Mouse (Mus musculus) neutrophil, adult 5-6 weeks (primary cell): ENCODE data around the gene Col1a1. TPM values are rescaled to one million over a fixed set of nuclear protein-coding genes. Genes with fewer than 3 reads are reported as not detected.
"Not testable (repeated sequence)": the region's sequence is repeated elsewhere in the genome, so short reads cannot be mapped to it uniquely, and the experiment has no call there.

Experiments used
- ATAC-seq: fragments of 151-379, 151-347 bp; 2 replicates; pipeline ENCODE4 v1.8.0; 2017; ENCODE audit warnings: mild to moderate bottlenecking, moderate TSS enrichment; ENCODE audit not compliant: insufficient number of reproducible peaks, poor library complexity, low FRiP score, severe bottlenecking; ENCODE audit errors: extremely low read depth
- total RNA-seq: library from RNA; stranded (forward); fragments of 200-1000 nt; gene quantifications from 2 replicates; pipeline ENCODE4 v1.2.3, GENCODE M21; 2017

The Col1a1 gene
- total RNA-seq, 1 experiment from 2014 or later = not detected

DNA sequence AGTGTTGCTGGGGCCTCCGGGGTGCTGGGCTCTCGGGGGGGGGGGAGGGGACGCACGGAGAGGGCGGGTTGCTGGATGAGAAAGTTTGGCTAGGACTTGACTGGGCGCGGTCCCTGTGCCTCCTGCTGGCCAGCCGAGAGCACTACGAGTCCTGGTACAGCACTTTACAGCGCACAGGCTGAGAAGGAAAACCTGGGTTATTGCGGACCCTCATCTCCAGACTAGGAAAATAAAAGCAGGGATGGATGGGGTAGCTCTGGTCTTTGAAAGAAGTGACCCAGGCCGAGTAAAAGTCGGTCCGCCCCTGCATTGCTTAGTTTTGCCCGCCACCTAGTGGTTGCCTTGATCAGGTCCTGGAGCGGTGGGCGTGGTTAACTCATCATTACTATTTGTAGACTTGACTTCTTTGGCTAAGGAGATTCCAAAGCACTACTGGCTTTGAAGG is 849 bp downstream of the Col1a1 start:
- peak; percentile 53 for ATAC-seq

GRCm38 (mm10) chr11:94937335-94937781 is 1.3 kb downstream of the Col1a1 start:
- no peak for ATAC-seq

- no peak for ATAC-seq
These were observed 1.8 kb downstream of the Col1a1 start for GRCm38 (mm10) chr11:94937787-94938186.

DNA sequence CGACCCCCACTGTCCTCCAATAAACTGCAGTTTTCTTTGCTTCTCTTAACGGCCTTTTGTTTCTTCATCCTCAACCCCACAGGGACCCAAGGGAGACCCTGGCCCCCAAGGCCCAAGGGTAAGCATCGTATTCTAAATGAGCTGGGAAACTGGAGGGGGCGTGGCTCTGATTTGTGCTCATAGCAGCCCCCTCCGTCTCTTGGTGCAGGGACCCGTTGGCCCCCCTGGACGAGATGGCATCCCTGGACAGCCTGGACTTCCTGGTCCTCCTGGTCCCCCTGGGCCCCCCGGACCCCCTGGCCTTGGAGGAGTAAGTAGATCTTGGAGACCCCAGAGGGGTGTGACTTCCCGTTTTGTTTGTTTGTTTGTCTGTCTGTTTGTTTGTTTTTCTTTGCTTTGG is 2.3 kb downstream of the Col1a1 start:
- no peak for ATAC-seq

DNA sequence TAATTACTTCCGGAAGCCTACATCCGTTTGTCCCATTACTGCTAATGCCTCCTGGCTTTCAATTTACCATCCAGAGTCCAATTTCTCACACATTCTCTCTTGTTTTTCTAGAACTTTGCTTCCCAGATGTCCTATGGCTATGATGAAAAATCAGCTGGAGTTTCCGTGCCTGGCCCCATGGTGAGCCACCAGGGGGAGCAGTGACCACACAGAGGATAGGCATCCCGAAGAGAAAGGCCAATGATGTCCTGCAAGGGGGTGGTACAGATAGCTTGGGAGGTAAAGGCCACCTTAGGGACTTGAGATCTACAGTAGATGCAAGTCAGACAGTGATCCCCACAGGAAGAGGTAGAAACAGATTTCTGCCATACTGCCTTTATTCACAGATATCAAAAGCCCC is 3.3 kb downstream of the Col1a1 start:
- 0 out of 2 replicates have a peak, but pooled peaks have one; percentile 22 for ATAC-seq

DNA sequence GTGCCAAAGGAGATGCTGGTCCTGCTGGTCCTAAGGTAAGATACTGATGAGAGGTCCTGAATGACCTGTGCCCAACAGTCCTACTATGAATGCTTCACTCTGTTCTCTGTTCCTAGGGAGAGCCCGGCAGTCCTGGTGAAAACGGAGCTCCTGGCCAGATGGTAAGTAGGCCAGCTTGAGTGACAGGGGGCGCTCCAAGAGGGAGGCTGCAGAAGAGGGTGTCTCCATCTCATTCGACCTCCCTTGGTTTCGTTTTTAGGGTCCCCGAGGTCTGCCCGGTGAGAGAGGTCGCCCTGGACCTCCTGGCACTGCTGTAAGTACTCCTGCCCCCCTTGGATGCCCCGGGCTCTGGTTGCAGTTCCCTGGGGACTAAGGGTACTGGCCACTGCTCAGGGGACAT is 5.1 kb downstream of the Col1a1 start:
- no peak for ATAC-seq

DNA sequence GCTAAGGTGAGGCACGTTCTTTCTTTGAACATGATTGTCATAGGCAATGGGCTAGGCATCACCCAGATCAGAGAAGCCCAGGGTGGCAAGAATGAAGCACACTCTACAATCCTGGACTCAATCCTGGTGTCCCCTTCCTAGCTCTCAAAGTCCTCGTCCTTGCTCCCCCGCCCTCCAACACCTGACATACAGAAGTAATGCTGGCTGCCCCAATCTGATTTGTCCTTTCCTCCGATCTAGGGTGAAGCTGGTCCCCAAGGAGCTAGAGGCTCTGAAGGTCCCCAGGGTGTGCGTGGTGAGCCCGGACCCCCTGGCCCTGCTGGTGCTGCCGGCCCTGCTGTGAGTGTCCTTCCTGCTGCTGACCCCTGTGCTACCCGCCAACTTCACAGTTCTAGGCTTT is 5.8 kb downstream of the Col1a1 start:
- ATAC-seq = no peak

GRCm38 (mm10) chr11:94942282-94943023 is 6.4 kb downstream of the Col1a1 start:
- ATAC-seq = no peak

GRCm38 (mm10) chr11:94943054-94943453 is 7.0 kb downstream of the Col1a1 start:
- no peak for ATAC-seq

DNA sequence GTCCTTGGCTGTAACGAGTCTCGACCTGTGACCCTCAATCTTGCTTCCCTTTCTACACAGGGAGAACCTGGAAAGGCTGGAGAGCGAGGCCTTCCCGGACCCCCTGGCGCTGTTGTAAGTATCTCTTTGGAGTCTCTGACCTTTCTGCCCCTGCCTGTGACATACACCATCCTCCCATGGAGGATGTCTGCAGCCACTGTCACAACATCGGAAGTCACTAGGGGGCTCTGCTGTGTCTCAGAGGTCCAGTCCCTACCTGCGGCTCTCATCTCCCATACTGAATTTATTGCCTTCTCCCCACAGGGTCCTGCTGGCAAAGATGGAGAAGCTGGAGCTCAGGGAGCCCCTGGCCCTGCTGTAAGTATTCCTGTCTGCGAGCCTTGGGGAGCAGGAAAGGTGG is 8.3 kb downstream of the Col1a1 start:
- no peak for ATAC-seq

GRCm38 (mm10) chr11:94945236-94945635 is 9.2 kb downstream of the Col1a1 start:
- ATAC-seq = no peak

DNA sequence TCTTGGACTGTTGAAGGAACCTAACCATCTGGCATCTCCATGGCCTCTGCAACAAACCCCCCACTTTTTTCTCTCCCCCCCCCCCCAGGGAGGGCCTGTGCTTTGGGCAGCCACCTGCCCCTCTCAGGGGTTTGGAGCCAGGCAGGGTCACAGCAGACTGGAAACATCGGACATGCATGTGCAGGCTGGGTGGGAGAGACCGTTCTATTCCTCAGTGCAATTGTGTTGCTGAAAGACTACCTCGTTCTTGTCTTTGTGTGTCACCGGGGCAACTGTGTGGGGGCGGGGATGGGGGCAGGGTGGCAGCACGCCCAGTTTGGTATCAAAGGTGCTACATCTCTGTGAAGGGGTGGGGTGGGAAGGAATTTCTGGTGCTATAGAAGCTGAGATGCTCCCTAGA is 16.1 kb downstream of the Col1a1 start:
- no peak for ATAC-seq

DNA sequence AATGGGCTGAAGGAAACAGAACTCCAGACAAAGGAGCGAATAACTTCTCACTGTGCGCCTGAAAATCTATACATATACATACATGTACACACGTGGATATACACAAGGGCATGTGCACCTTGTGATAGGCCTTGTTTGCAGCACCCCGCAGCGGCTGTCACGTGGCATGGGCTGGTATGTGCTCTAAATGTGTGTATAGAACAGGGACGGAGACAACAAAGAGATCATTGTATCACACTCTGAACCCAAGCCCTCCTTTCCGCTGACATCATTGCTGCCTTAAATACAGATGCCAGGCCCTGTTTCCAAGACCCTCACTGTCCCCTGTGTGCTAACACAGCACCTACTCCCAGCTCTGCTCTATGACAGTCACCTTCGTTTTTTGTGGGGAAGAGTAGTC is 19.1 kb downstream of the Col1a1 start:
- ATAC-seq = no peak

GRCm38 (mm10) chr11:94957693-94958064 is 21.7 kb downstream of the Col1a1 start:
- ATAC-seq = no peak

DNA sequence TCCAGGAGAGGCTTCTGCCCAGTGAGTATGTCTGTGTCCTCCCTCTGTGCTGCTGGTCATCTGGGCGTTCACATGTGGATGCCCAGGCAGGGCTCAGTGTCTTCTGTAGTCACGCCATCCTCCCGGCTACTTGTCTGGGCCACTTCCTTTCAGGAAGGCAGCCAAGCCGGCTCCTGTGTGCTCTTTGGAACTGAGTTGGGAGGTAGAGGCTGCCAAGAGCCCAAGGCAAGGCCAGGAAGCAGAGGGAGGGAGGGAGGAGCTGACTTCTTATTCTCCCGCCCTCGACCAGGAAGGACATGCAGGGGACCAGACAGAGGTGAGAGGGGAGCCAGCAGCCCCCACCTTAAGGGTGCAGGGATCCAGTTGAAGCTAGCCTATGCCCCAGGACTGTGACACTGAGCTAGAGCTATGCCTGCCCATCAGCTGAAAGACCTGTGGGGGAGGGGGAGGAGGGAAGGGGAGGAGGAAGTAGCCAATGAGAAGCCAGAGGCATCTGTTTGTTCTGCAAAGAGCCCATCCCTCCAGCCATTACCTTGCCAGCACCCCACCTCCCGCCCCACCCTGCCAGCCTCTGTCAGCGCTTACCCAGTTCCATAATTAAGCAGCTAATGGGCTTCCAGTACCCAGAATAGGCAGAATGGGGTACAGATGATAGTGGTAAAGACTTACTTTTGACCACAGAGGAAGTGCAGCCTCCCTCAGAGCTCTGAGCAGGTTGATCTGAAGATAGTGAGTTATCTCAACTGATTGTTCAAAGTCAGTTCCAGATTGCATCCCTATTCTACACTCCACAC is 22.2 kb downstream of the Col1a1 start:
- 0 out of 2 replicates have a peak, but pooled peaks have one; percentile 16 for ATAC-seq

DNA sequence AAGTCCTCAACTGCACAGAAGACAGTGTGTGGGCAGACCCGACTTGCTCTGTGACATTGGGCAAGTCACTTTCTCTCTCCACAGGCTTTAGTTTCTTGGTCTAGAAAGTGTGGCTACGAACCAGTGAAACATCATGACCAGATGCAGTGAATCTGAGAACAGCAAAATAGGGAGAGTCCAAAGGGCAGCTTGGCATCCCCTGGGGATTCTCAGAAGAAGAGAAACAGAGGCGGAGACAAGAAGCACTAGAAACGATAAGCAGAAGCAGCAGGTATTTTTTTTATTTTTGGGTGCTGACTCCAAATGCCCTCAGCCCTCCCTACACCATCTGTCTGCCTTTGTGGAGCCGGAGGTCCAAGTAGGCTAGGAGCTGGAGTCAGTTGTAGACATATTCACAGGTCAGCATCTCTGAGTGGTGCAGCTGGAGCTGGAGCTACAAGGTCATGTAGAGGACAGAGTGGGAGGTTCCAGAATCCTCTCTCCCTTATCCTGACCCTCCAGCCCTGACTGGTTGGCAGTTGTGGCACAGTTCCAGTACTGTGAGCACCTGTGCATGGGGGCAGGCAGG is 26.6 kb downstream of the Col1a1 start:
- ATAC-seq = no peak

- no peak for ATAC-seq
These were observed 31.4 kb downstream of the Col1a1 start, which contains the start of gene Hils1 for GRCm38 (mm10) chr11:94967419-94967818. TSS of gene Hils1 (plus strand) at chr11:94967593.

DNA sequence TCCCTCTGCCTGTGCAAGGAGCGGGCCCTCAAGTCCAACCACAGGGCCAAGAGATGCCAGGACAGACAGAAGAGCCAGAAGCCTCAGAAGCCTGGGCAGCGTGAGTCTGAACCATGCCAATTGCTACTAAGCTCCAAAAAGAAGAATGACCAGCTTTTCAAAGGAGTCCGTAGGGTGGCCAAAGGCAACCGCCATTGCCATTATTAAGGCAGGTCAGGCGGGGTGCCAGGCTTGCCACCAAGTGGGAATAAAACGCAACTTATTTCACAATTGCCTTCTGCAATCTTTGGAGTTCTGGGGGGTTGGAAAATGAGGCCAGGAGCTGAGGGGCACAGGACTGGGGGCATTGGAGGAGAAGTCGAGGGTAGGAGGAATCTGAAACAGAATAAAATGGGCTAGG is 32.2 kb downstream of the Col1a1 start:
- no peak for ATAC-seq

- not testable (repeated sequence) for ATAC-seq
These were observed 33.7 kb downstream of the Col1a1 start for GRCm38 (mm10) chr11:94969709-94970108.
